10 mouse cellular contexts compared by ENCODE assay signal in genomic region chr2:105130351-105131060, GRCm38 (mm10). TPM values are rescaled to one million over a fixed set of nuclear protein-coding genes. Genes with fewer than 3 reads are reported as not detected.
DNase-seq lines count a peak whose midpoint lies in the region; ATAC-seq and TF ChIP-seq lines count a peak whose summit lies in the region.
"Had no signal": no experiment of that assay in that cellular context is flagged by ENCODE, and none has a peak within 500 bp of the region (broad histone marks: within the 10 kb centered on the region; RNA-seq: fewer than 3 reads in every experiment).

No protein-coding gene starts in this region.

- H3K4me1 ChIP-seq in lung, embryonic 14.5 days (ENCODE audit: insufficient read depth) = no peaks in the 10 kb centered on the region
- peaks cover 4% of the 10 kb centered on the region for H3K4me1 ChIP-seq in lung, postnatal 0 days (ENCODE audit: insufficient read depth, low read depth, low read length)
- H3K4me1 ChIP-seq in embryonic facial prominence, embryonic 15.5 days = peaks cover 24% of the 10 kb centered on the region
- H3K4me1 ChIP-seq in hindbrain, embryonic 16.5 days (ENCODE audit: control insufficient read depth, insufficient read depth, low read depth, low read length) = peaks cover 6% of the 10 kb centered on the region; the same call in 1 of the 2 replicates

- H3K4me3 ChIP-seq in lung, embryonic 14.5 days (ENCODE audit: low read depth, low read length) = peak overlapping the region; percentile 8; the same call in 1 of the 2 replicates
- H3K4me3 ChIP-seq in lung, postnatal 0 days (ENCODE audit: low read depth, low read length) = no peak overlapping the region
- H3K4me3 ChIP-seq in embryonic facial prominence, embryonic 15.5 days (replicated peaks) = 0 out of 2 replicates have a peak overlapping the region, but pooled peaks have one; percentile 6
- H3K4me3 ChIP-seq in hindbrain, embryonic 16.5 days (ENCODE audit: low read length) = no peak overlapping the region

- H3K36me3 ChIP-seq in lung, embryonic 14.5 days (ENCODE audit: insufficient read depth) = no peaks in the 10 kb centered on the region
- H3K36me3 ChIP-seq in lung, postnatal 0 days (ENCODE audit: insufficient read depth, low read length) = no peaks in the 10 kb centered on the region
- no peaks in the 10 kb centered on the region for H3K36me3 ChIP-seq in embryonic facial prominence, embryonic 15.5 days
- no peaks in the 10 kb centered on the region for H3K36me3 ChIP-seq in hindbrain, embryonic 16.5 days (ENCODE audit: control insufficient read depth, insufficient read depth, low read length)

- WGBS in lung, embryonic 14.5 days = 1% methylated on average over 32 of the region's 32 CpGs
- 2% methylated on average over 32 of the region's 32 CpGs for WGBS in lung, postnatal 0 days
- 2% methylated on average over 32 of the region's 32 CpGs for WGBS in embryonic facial prominence, embryonic 15.5 days
- 1% methylated on average over 32 of the region's 32 CpGs for WGBS in hindbrain, embryonic 16.5 days

- no peak for ATAC-seq in lung, embryonic 14.5 days (ENCODE audit: insufficient read depth)
- ATAC-seq in lung, postnatal 0 days = no peak
- ATAC-seq in embryonic facial prominence, embryonic 15.5 days (ENCODE audit: insufficient number of reproducible peaks, low FRiP score, low TSS enrichment, low read depth) = no peak
- 0 out of 2 replicates have a peak, but pooled peaks have one; percentile 1 for ATAC-seq in hindbrain, embryonic 16.5 days

- H3K4me2 ChIP-seq in lung, embryonic 14.5 days = peak overlapping the region; percentile 25; the same call in 1 of the 2 replicates
- no peak overlapping the region for H3K4me2 ChIP-seq in lung, postnatal 0 days (replicated peaks; ENCODE audit: low read depth, low read length)
- H3K4me2 ChIP-seq in embryonic facial prominence, embryonic 15.5 days (replicated peaks) = no peak overlapping the region
- H3K4me2 ChIP-seq in hindbrain, embryonic 16.5 days (ENCODE audit: low read length) = no peak overlapping the region

- 0 out of 2 replicates have a peak, but pooled peaks have one; percentile 12 for TF ChIP-seq CTCF in lung, embryonic 14.5 days (IDR thresholded peaks at IDR 0.05; ENCODE audit: low read depth)
- no peak for TF ChIP-seq CTCF in lung, postnatal 0 days (IDR thresholded peaks at IDR 0.05)

- no peaks in the 10 kb centered on the region for H3K9me3 ChIP-seq in lung, embryonic 14.5 days (ENCODE audit: low read depth, low read length)
- no peaks in the 10 kb centered on the region for H3K9me3 ChIP-seq in lung, postnatal 0 days (ENCODE audit: low read length)
- H3K9me3 ChIP-seq in embryonic facial prominence, embryonic 15.5 days (replicated peaks) = no peaks in the 10 kb centered on the region
- H3K9me3 ChIP-seq in hindbrain, embryonic 16.5 days (ENCODE audit: control insufficient read depth, low read length) = no peaks in the 10 kb centered on the region

- peaks cover 97% of the 10 kb centered on the region for H3K27me3 ChIP-seq in lung, embryonic 14.5 days (ENCODE audit: insufficient read depth, low read length)
- peaks cover 94% of the 10 kb centered on the region for H3K27me3 ChIP-seq in lung, postnatal 0 days (replicated peaks; ENCODE audit: insufficient read depth, low read length)
- peaks cover 97% of the 10 kb centered on the region for H3K27me3 ChIP-seq in embryonic facial prominence, embryonic 15.5 days
- peaks cover 68% of the 10 kb centered on the region for H3K27me3 ChIP-seq in hindbrain, embryonic 16.5 days (replicated peaks; ENCODE audit: control insufficient read depth, insufficient read depth, low read length)

- H3K9ac ChIP-seq in lung, embryonic 14.5 days = no peak overlapping the region
- H3K9ac ChIP-seq in lung, postnatal 0 days (replicated peaks; ENCODE audit: low read depth) = no peak overlapping the region
- no peak overlapping the region for H3K9ac ChIP-seq in embryonic facial prominence, embryonic 15.5 days
- no peak overlapping the region for H3K9ac ChIP-seq in hindbrain, embryonic 16.5 days (ENCODE audit: low read depth, low read length)

- H3K27ac ChIP-seq in lung, embryonic 14.5 days (ENCODE audit: low read depth) = no peak overlapping the region
- no peak overlapping the region for H3K27ac ChIP-seq in lung, postnatal 0 days (ENCODE audit: low read length)
- H3K27ac ChIP-seq in embryonic facial prominence, embryonic 15.5 days (replicated peaks) = no peak overlapping the region
- H3K27ac ChIP-seq in hindbrain, embryonic 16.5 days (ENCODE audit: low read depth, low read length) = no peak overlapping the region

- intact Hi-C loops in left cerebral cortex, postnatal 36 days (cut with DNase I) = loop anchor here (5.0 kb wide), 1 partner anchor 547 kb away; no protein-coding TSS in a partner anchor

- no peak for TF ChIP-seq EP300 in lung, postnatal 0 days (IDR thresholded peaks at IDR 0.05)

- DNase-seq in lung, embryonic 14.5 days = peak; percentile 42
- DNase-seq in lung, postnatal 0 days (ENCODE audit: low spot score) = no peak
- DNase-seq in retina, embryonic 14.5 days (ENCODE audit: low spot score) = peak; percentile 45
- DNase-seq in thymus, postnatal 4 days = no peak
- no peak for DNase-seq in layer of hippocampus, postnatal 14 days (ENCODE audit: low spot score in 2 of 2)
- DNase-seq in left cerebral cortex, postnatal 36 days (ENCODE audit: low spot score in 2 of 2) = no peak
- DNase-seq: right cerebral cortex, postnatal 4 days had no signal

RNA-seq across cellular contexts. Expression of gene Wt1, which starts 4.2 kb away (rescaled TPM):
- 8.9 and 9.0 TPM in 2 replicates for polyA plus RNA-seq in lung, embryonic 14.5 days (2014; fragmentation: Nextera tagmentation; extraction: Ambion mirVana)
- polyA plus RNA-seq in lung, postnatal 0 days (2015; fragmentation: Nextera tagmentation; extraction: Ambion mirVana) = 2.1 and 2.7 TPM in 2 replicates
- 0.45 and 0.58 TPM in 2 replicates for polyA plus RNA-seq in embryonic facial prominence, embryonic 15.5 days (2015; fragmentation: Nextera tagmentation; extraction: Ambion mirVana)
- polyA plus RNA-seq in hindbrain, embryonic 16.5 days (2015; fragmentation: Nextera tagmentation; extraction: Ambion mirVana) = 0.75 and 0.94 TPM in 2 replicates
- total RNA-seq in layer of hippocampus, postnatal 14 days (2021) = under 1 TPM in 1 of 2 experiments, not detected in 1; 0.24 TPM
- total RNA-seq in left cerebral cortex, postnatal 36 days (2021) = under 1 TPM; 0.16 to 0.27 TPM

RNA-seq across cellular contexts. Expression of gene Gm11060, which starts 38.7 kb away (rescaled TPM):
- not detected in 2 replicates for polyA plus RNA-seq in lung, embryonic 14.5 days (2014; fragmentation: Nextera tagmentation; extraction: Ambion mirVana)
- polyA plus RNA-seq in lung, postnatal 0 days (2015; fragmentation: Nextera tagmentation; extraction: Ambion mirVana) = not detected in 2 replicates
- not detected in 2 replicates for polyA plus RNA-seq in embryonic facial prominence, embryonic 15.5 days (2015; fragmentation: Nextera tagmentation; extraction: Ambion mirVana)
- polyA plus RNA-seq in hindbrain, embryonic 16.5 days (2015; fragmentation: Nextera tagmentation; extraction: Ambion mirVana) = not detected in 2 replicates
- total RNA-seq in layer of hippocampus, postnatal 14 days (2021) = not detected
- not detected for total RNA-seq in left cerebral cortex, postnatal 36 days (2021)
- total RNA-seq: liver, adult 2 months had no signal
- polyA plus RNA-seq: liver, adult 2 months had no signal

Comparison
In these comparisons a context has a peak if more than half of its experiments do, and no peak if none do; other contexts are left out.
1. DNase-seq: peak in lung, embryonic 14.5 days (single experiment) and retina, embryonic 14.5 days (single experiment); none in lung, postnatal 0 days (single experiment), thymus, postnatal 4 days (single experiment), layer of hippocampus, postnatal 14 days (0 of 2) and left cerebral cortex, postnatal 36 days (0 of 2).
2. H3K4me3 ChIP-seq: peak in lung, embryonic 14.5 days (single experiment) and embryonic facial prominence, embryonic 15.5 days (single experiment); none in lung, postnatal 0 days (single experiment) and hindbrain, embryonic 16.5 days (single experiment).